Mouse (Mus musculus): ENCODE data around the gene Krt18. TPM values are rescaled to one million over a fixed set of nuclear protein-coding genes. Genes with fewer than 3 reads are reported as not detected.
"Not testable (repeated sequence)": the region's sequence is repeated elsewhere in the genome, so short reads cannot be mapped to it uniquely, and the experiment has no call there.

Gene Krt18
- total RNA-seq, 4 experiments from 2014 or later, result 0.29 to 2.0 (median 0.42) TPM

GRCm38 (mm10) chr15:102065661-102066325 lies 37.8 kb downstream of the Krt18 start:
- DNase-seq (ENCODE audit: low spot score in 2 of 2), result peak; percentile 81 to 84

GRCm38 (mm10) chr15:102070476-102071467 lies 42.8 kb downstream of the Krt18 start:
- no peak for DNase-seq (ENCODE audit: low spot score in 2 of 2)

DNA sequence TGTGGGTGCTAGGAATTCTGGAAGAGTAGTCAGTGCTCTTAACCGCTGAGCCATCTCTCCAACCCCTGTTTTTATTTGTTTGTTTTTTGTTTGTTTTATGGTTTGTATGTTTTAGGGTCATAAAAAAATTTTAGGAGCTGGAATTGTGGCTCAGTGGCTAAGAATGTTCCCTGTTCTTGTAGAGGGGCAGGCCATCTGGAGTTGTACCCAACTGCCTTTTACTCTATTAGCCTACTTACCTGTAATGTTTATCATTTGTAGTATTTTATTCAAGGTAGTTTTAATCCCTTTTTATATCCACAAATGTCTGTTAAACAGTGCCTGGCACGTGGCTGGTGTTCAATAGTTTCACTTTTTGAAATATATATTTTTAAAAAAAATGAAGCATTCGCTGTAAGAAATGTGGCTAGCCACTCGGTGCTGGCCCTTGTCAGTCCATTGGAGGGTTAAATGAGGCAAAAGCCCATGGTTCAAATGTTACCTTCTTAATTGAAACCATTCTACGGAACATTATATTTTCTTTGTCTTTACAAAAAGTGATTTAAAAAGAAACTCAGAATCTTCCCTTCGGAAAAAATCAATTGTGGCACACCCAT lies 45.1 kb downstream of the Krt18 start:
- no peak for DNase-seq (ENCODE audit: low spot score in 2 of 2)

- peak; percentile 99 to 100 for DNase-seq (ENCODE audit: low spot score in 2 of 2)
Measured at GRCm38 (mm10) chr15:102073559-102074069, 45.6 kb downstream of the Krt18 start, which contains the start of gene Eif4b. Gene Eif4b, plus strand, starts transcription at chr15:102073773.

GRCm38 (mm10) chr15:102074070-102074731 lies 46.2 kb downstream of the Krt18 start:
- peak; percentile 46 to 53 for DNase-seq (ENCODE audit: low spot score in 2 of 2)

GRCm38 (mm10) chr15:102074876-102075585 lies 47.1 kb downstream of the Krt18 start:
- no peak for DNase-seq (ENCODE audit: low spot score in 2 of 2)

DNA sequence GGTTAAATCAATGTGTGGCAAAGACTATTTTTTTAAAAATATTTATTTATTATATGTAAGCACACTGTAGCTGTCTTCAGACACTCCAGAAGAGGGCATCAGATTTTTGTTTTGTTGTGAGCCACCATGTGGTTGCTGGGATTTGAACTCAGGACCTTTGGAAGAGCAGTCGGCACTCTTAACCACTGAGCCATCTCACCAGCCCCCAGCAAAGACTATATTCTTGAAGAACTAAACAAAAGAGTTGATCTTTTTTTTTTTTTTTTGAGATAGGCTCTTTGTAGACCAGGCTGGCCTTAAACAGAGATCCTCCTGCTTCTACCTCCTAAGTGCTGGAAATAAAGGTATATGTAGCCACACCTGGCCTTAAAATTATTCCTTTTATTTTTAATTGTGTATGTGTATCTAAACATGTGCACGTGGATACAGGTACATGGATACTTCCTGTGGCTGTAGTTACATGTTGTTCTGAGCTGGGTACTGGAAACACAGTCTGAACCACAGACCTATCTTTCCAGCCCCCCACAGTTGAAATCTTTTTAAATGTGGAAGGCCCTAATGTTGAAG lies 49.2 kb downstream of the Krt18 start:
- DNase-seq (ENCODE audit: low spot score in 2 of 2), result no peak

DNA sequence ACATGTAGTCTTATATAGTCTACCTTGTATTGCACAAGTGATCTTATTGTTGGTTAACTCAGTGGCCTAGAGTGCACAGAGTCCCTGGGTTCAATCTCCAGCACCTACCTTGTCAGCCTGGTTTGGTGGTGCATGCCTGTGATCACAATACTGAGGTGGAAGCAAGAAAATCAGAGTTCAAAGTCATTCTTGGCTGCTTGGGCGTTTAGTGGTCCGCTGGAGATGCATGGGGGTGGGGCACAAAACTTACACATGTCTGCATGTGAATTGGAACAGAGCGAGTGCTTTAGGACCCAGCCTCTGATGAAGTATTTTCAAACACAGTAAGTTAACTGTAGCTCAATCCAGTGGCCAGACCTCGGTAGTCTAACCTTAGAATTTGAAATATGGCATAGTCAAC lies 51.2 kb downstream of the Krt18 start:
- DNase-seq (ENCODE audit: low spot score in 2 of 2), result no peak

GRCm38 (mm10) chr15:102079924-102080323 lies 51.9 kb downstream of the Krt18 start:
- not testable (repeated sequence) for DNase-seq (ENCODE audit: low spot score in 2 of 2)

DNA sequence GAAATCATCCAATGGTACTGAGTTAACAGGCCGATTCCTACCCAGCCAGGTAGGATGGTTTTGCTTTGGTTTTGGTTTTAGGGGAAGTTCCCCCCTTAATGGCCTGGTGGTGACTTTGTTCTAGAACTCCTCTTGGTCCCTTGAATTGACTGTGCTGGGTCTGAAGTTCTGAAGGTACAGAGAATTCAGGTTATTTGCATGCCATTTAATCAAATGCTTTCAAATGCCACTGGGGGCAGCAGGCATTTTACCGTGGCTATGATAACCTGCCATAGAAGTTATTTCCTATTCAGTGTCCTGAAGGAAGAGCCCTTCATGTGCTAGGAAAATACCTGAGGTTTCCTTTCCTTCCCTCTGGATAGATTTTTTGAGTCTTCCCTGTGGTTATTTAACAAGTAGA lies 52.4 kb downstream of the Krt18 start:
- DNase-seq (ENCODE audit: low spot score in 2 of 2), result no peak

Other genes with a start within 250 kb of the Krt18 start
- gene Krt72, start 241.7 kb upstream of the Krt18 start, total RNA-seq (2022), result not detected
- gene Krt73, start 225.8 kb upstream of the Krt18 start, total RNA-seq (2022), result not detected
- gene Krt2, start 210.0 kb upstream of the Krt18 start, total RNA-seq (2022), result not detected
- not detected for gene Krt1, start 177.4 kb upstream of the Krt18 start, total RNA-seq (2022)
- not detected for gene Krt77, start 158.5 kb upstream of the Krt18 start, total RNA-seq (2022)
- gene Krt76, start 135.3 kb upstream of the Krt18 start, total RNA-seq (2022), result not detected
- not detected for gene Krt4, start 103.4 kb upstream of the Krt18 start, total RNA-seq (2022)
- not detected for gene Krt79, start 87.9 kb upstream of the Krt18 start, total RNA-seq (2022)
- not detected for gene Krt78, start 73.9 kb upstream of the Krt18 start, total RNA-seq (2022)
- under 1 TPM in 1 of 4 experiments, not detected in 3; 0.32 TPM for gene Krt8, start 23.7 kb upstream of the Krt18 start, total RNA-seq (2022)
- gene Eif4b, start 45.6 kb downstream of the Krt18 start, total RNA-seq (2022), result 100 to 1,000 TPM; 227 to 269 (median 241) TPM
- 10 to 100 TPM; 17.3 to 37.7 (median 32.0) TPM for gene Tns2, start 72.2 kb downstream of the Krt18 start, total RNA-seq (2022)
- 1 to 10 TPM; 6.8 to 8.7 (median 7.3) TPM for gene Spryd3, start 108.1 kb downstream of the Krt18 start, total RNA-seq (2022)
- gene Igfbp6, start 116.2 kb downstream of the Krt18 start, total RNA-seq (2022), result 10 to 100 TPM; 14.2 to 49.0 (median 27.1) TPM
- under 1 TPM in 2 of 4 experiments, not detected in 2; 0.10 to 0.21 TPM for gene Soat2, start 122.3 kb downstream of the Krt18 start, total RNA-seq (2022)
- gene Zfp740, start 175.1 kb downstream of the Krt18 start, total RNA-seq (2022), result 10 to 100 TPM; 25.6 to 28.1 (median 26.8) TPM
- gene Csad, start 176.5 kb downstream of the Krt18 start, total RNA-seq (2022), result 1 to 10 TPM; 5.6 to 8.5 (median 7.6) TPM
- gene Itgb7, start 203.8 kb downstream of the Krt18 start, total RNA-seq (2022), result 1 to 10 TPM in 2 of 4 experiments, under 1 TPM in 2; 0.34 to 1.8 (median 1.0) TPM
- 1 to 10 TPM; 4.4 to 9.8 (median 8.4) TPM for gene Rarg, start 229.3 kb downstream of the Krt18 start, total RNA-seq (2022)
- gene Gm9918, start 242.4 kb downstream of the Krt18 start, total RNA-seq (2022), result not detected

Data from gastrocnemius, adult 8-10 months (tissue).